Mouse (Mus musculus) heart, postnatal 0 days (tissue): ENCODE measurements at regions not wholly inside any gene's neighbourhood (a gene's known extent, or its start where the extent isn't known, plus 50 kb on each side); places are given as distances from the start of the nearest gene placed in this dataset.

Experiments used
- ATAC-seq: fragments of 200-750 bp; cut with Nextera tagmentation; 2 replicates; pipeline ENCODE4 v1.8.0; 2017; ENCODE audit warnings: low read depth, moderate number of reproducible peaks, moderate library complexity; ENCODE audit not compliant: insufficient read depth
- DNase-seq: peaks from one replicate; pipeline ENCODE4 v3.0.0-alpha.2; 2016; ENCODE audit warnings: low spot score
- H3K27ac ChIP-seq: fragments of 300-500 bp; sonication (generic); 2 replicates; pipeline ENCODE4 v1.5.1; 2014; ENCODE audit warnings: low read depth, mild to moderate bottlenecking
- H3K27me3 ChIP-seq: fragments of 300-500 bp; sonication (generic); 2 replicates; pipeline ENCODE4 v1.6.1; 2014; ENCODE audit warnings: low read length, mixed read lengths; ENCODE audit not compliant: control insufficient read depth, insufficient read depth
- H3K36me3 ChIP-seq: fragments of 300-500 bp; sonication (generic); replicated peaks from 2 replicates; pipeline ENCODE4 v1.6.1; 2014; ENCODE audit warnings: low read length, mixed read lengths; ENCODE audit not compliant: control insufficient read depth, insufficient read depth
- H3K4me1 ChIP-seq: fragments of 300-500 bp; sonication (generic); 2 replicates; pipeline ENCODE4 v1.6.1; 2014; ENCODE audit warnings: antibody characterized with exemption; ENCODE audit not compliant: control insufficient read depth, insufficient read depth
- H3K4me2 ChIP-seq: fragments of 300-500 bp; sonication (generic); 2 replicates; pipeline ENCODE4 v1.6.1; 2014; ENCODE audit warnings: low read depth, mild to moderate bottlenecking, low read length, moderate library complexity
- H3K4me3 ChIP-seq: fragments of 300-500 bp; sonication (generic); 2 replicates; pipeline ENCODE4 v1.5.1; 2014; ENCODE audit warnings: low read depth, low read length
- H3K9ac ChIP-seq: fragments of 300-500 bp; sonication (generic); replicated peaks from 2 replicates; pipeline ENCODE4 v1.6.1; 2014; ENCODE audit warnings: low read depth, low read length, mixed read lengths
- H3K9me3 ChIP-seq: fragments of 300-500 bp; sonication (generic); replicated peaks from 2 replicates; pipeline ENCODE4 v1.6.1; 2016; ENCODE audit warnings: low read length; ENCODE audit not compliant: control insufficient read depth
- CTCF ChIP-seq: IDR thresholded peaks from 2 replicates; pipeline ENCODE4 v1.5.1; 2016; ENCODE audit warnings: antibody characterized with exemption, control low read depth, low read depth
- EP300 ChIP-seq: IDR thresholded peaks from 2 replicates; pipeline ENCODE4 v1.6.1; 2016; ENCODE audit warnings: antibody characterized with exemption, low read depth
- WGBS: fragments of 180-500 bp; shearing (Covaris S2); extraction: QIAGEN DNeasy Blood & Tissue Kit; methylation state at CpG from one replicate; pipeline ENCODE4 v1.1.7; 2014; 5-methylcytosine and 5-hydroxymethylcytosine counted together

GRCm38 (mm10) chr12:93960869-93961268 lies 1731.2 kb upstream of the Flrt2 start:
- ATAC-seq (no peak), DNase-seq (no peak)
- no peak overlapping the region for H3K4me3 ChIP-seq
- no peaks in the 10 kb centered on the region for H3K36me3 ChIP-seq
- no peaks in the 10 kb centered on the region for H3K4me1 ChIP-seq
- no peak overlapping the region for H3K9ac ChIP-seq
- no peak overlapping the region for H3K27ac ChIP-seq
- H3K4me2 ChIP-seq = no peak overlapping the region
- no peaks in the 10 kb centered on the region for H3K27me3 ChIP-seq
- 76% methylated on average over 1 of the region's 1 CpGs for WGBS
- TF ChIP-seq CTCF (no peak), EP300 (no peak)
- H3K9me3 ChIP-seq = no peaks in the 10 kb centered on the region

DNA sequence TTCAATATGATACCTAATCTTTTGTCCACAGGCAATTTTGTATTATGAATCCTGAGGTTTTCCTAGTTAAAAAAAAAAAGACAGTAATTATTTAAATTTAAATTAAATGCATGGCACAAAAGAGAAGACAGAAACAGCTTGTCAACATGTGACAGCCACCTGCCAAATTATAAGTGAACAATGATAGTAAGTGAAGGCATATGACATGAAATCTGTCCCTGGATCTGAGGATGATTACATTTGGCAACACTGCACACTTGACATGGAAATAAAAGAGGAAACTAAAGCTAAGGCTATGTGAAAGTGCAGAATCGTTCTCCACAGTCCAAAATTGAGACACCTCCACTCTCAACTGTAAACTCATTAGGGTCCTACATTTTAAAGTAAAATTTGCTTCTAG lies 1710.7 kb upstream of the Flrt2 start:
- 49% methylated on average over 1 of the region's 1 CpGs for WGBS
- H3K4me2 ChIP-seq = no peak overlapping the region
- DNase-seq (no peak), ATAC-seq (no peak)
- no peak overlapping the region for H3K9ac ChIP-seq
- H3K4me3 ChIP-seq = no peak overlapping the region
- no peaks in the 10 kb centered on the region for H3K9me3 ChIP-seq
- no peaks in the 10 kb centered on the region for H3K4me1 ChIP-seq
- H3K27ac ChIP-seq = no peak overlapping the region
- H3K36me3 ChIP-seq = no peaks in the 10 kb centered on the region
- no peaks in the 10 kb centered on the region for H3K27me3 ChIP-seq
- no peak for TF ChIP-seq CTCF
- TF ChIP-seq EP300 = no peak

- Histone ChIP-seq H3K4me2 (no peak overlapping the region), H3K36me3 (no peaks in the 10 kb centered on the region), H3K9ac (no peak overlapping the region), H3K27ac (no peak overlapping the region), H3K4me1 (no peaks in the 10 kb centered on the region), H3K27me3 (no peaks in the 10 kb centered on the region), H3K9me3 (no peaks in the 10 kb centered on the region), H3K4me3 (no peak overlapping the region)
- DNase-seq = no peak
- 81% methylated on average over 1 of the region's 1 CpGs for WGBS
- TF ChIP-seq CTCF = no peak
- TF ChIP-seq EP300 = no peak
- no peak for ATAC-seq
These were observed 1700.5 kb upstream of the Flrt2 start for GRCm38 (mm10) chr12:93991531-93991930.

DNA sequence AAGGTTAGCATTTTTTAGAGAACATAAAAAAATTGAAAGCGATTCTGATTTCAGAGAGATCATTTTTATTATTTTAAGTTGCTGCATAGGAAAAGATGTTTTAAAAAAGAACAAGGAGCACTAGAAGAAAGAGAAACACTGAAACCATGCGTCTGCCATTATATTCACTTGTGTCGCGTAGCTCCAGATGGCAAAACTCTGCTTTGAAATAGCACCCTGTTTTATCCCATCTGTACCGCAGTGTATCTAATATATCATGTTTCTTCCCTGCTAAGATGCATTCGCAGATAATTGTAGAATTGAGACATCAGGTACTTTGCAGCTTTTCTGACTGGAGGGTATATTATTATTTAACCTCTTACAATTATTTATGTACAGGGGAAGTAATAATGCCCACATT lies 1698.2 kb upstream of the Flrt2 start:
- DNase-seq = no peak

DNA sequence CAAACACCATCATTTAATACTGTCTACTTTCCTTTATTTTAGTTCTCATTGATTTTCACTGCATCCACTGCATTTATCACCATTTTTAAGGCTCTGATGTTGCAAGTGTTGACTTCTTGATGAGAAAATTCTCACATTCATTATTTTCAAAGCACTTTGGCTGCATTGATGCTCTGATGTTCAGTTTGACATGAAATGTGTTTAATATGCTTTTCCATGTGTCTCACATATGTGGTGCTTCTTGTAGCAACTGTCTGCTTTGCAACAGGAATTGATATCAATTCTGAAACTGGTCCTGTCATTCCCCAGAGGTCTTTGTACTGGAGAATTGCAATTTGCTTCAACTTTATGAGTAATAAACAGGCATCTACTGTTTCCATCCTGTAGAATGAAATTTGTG lies 1676.1 kb upstream of the Flrt2 start:
- no peak for ATAC-seq
- no peak overlapping the region for H3K4me3 ChIP-seq
- no peak for DNase-seq

More for the DNA sequence above, 1698.2 kb upstream of the Flrt2 start:
- Histone ChIP-seq H3K27me3 (no peaks in the 10 kb centered on the region), H3K9me3 (no peaks in the 10 kb centered on the region), H3K27ac (no peak overlapping the region), H3K4me3 (no peak overlapping the region), H3K36me3 (no peaks in the 10 kb centered on the region), H3K9ac (no peak overlapping the region), H3K4me2 (no peak overlapping the region), H3K4me1 (no peaks in the 10 kb centered on the region)
- TF ChIP-seq CTCF (no peak), EP300 (no peak)
- ATAC-seq = no peak
- WGBS = 89% methylated on average over 6 of the region's 6 CpGs

DNA sequence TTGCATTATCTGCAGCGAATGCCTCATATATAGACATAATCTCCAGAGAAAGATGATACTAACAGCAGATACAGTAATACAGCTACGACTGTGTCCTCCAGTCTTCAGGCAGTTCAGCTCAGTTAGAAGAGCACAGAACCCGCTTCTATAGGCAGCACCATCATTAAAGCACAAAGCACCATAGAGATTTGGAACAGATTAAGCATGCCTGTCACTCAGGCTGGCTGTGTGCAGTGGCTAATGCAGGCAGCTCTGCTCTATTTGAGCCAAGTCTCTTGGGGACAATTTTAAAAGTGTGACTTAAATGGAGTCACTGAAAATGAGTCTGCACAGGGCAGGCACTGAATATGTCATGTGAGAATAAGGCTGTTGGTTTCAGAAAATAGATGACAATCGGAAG lies 1660.7 kb upstream of the Flrt2 start:
- WGBS = 65% methylated on average over 4 of the region's 4 CpGs

More for the DNA sequence above, 1676.1 kb upstream of the Flrt2 start:
- TF ChIP-seq CTCF = no peak
- TF ChIP-seq EP300 = no peak
- Histone ChIP-seq H3K36me3 (no peaks in the 10 kb centered on the region), H3K9me3 (no peaks in the 10 kb centered on the region), H3K9ac (no peak overlapping the region), H3K27ac (no peak overlapping the region), H3K4me2 (no peak overlapping the region), H3K4me1 (no peaks in the 10 kb centered on the region), H3K27me3 (no peaks in the 10 kb centered on the region)

More for the DNA sequence above, 1660.7 kb upstream of the Flrt2 start:
- TF ChIP-seq EP300 = no peak
- TF ChIP-seq CTCF = no peak
- H3K36me3 ChIP-seq = no peaks in the 10 kb centered on the region
- H3K4me3 ChIP-seq = no peak overlapping the region
- no peak overlapping the region for H3K27ac ChIP-seq
- no peak for DNase-seq
- no peak for ATAC-seq
- H3K9me3 ChIP-seq = no peaks in the 10 kb centered on the region
- no peaks in the 10 kb centered on the region for H3K4me1 ChIP-seq
- no peak overlapping the region for H3K4me2 ChIP-seq
- H3K27me3 ChIP-seq = no peaks in the 10 kb centered on the region
- no peak overlapping the region for H3K9ac ChIP-seq
